Mouse (Mus musculus): ENCODE measurements around the gene Tex21. TPM values are rescaled to one million over a fixed set of nuclear protein-coding genes. Genes with fewer than 3 reads are reported as not detected.

Tex21 gene
- polyA plus RNA-seq, 1 experiment, result not detected

DNA sequence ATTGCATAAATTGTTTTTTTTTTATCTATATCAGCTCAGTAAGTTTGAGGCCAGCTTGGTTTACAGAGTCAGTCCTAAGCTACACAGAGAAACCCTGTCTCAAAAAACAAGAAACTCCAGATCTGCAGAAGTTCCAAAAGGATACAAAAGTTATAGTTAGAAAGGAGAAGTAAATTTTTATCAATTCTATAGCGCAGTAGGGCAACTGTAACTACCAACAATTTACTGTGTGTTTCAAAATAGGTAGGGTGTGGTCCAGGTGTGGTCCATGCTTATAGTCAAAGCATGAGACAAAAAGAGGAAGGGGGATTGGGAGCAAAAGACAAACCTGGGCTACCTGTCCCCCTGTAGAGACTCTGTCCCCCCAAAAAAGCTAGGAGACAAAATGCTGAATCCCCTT lies 60.1 kb downstream of the Tex21 start:
- Histone ChIP-seq H3K27ac (ENCODE audit: insufficient read depth, low read depth, low read length) (no peak overlapping the region), H3K36me3 (ENCODE audit: control insufficient read depth, insufficient read depth, low read length) (no peaks in the 10 kb centered on the region), H3K4me3 (ENCODE audit: low read depth, low read length) (no peak overlapping the region), H3K4me1 (ENCODE audit: control insufficient read depth, insufficient read depth, insufficient read length, low read length) (no peaks in the 10 kb centered on the region), H3K27me3 (ENCODE audit: control insufficient read depth, insufficient read depth, low read length) (no peaks in the 10 kb centered on the region)
- WGBS, result 76% methylated on average over 1 of the region's 1 CpGs
- TF ChIP-seq CTCF (IDR thresholded peaks at IDR 0.05; ENCODE audit: extremely low read depth, insufficient read length, insufficient replicate concordance, low read depth, low read length) (no peak), POLR2A (IDR thresholded peaks at IDR 0.05; ENCODE audit: low read depth, low read length) (no peak)

DNA sequence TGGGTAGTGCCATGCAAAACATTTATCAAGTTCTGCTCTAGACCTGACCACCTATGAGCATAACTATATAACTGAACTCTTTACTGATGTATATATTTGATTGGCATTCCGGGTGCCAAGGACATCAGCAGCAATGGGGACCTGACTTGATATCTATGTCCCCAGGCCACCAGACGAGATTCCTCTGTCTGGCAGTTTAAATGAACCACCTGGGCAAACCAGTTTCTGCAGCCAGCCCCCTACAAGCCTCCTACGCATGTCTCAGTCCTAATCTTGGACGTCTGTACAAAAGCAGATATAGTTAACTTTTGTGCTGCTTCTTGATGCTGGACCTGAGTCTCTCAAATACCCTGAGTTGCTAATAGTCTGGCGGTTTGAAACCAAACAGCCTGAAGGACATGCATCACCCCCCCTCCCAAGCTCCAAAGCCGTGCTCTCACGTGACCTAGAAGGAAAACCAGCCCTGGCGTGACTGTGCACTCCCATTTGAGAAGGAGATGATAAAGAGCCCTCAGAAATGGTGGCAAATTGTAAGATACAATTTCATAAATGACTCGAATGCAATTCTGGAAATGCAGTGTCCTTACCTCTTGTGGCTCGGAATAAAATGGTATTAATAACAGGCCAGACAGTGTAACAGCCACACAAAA lies 61.3 kb downstream of the Tex21 start:
- Histone ChIP-seq H3K36me3 (ENCODE audit: control insufficient read depth, insufficient read depth, low read length) (no peaks in the 10 kb centered on the region), H3K27ac (ENCODE audit: insufficient read depth, low read depth, low read length) (no peak overlapping the region), H3K27me3 (ENCODE audit: control insufficient read depth, insufficient read depth, low read length) (no peaks in the 10 kb centered on the region), H3K4me3 (ENCODE audit: low read depth, low read length) (no peak overlapping the region), H3K4me1 (ENCODE audit: control insufficient read depth, insufficient read depth, insufficient read length, low read length) (peaks cover 2% of the 10 kb centered on the region; the same call in 1 of the 2 replicates)
- WGBS, result 79% methylated on average over 10 of the region's 10 CpGs
- TF ChIP-seq POLR2A (IDR thresholded peaks at IDR 0.05; ENCODE audit: low read depth, low read length) (no peak), CTCF (IDR thresholded peaks at IDR 0.05; ENCODE audit: extremely low read depth, insufficient read length, insufficient replicate concordance, low read depth, low read length) (no peak)

DNA sequence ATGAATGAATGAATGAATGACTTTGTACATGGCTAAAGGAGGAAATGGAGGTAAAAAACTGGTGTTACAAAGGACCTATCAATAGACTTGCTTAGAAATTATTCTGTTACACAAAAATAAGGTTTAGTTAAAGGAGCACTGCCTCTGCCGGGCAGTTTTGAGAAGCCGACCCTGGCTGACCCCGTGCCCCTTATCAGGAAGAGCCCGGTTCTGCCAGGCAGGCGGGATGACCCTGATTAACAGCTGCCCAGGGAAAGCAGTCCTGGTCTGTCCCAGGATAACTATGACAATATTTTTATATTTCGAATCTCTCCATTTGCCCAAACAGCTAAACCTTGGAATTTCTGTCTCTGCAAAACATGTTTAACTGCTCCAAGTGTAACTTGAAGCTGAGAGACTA lies 62.3 kb downstream of the Tex21 start:
- H3K4me1 ChIP-seq (ENCODE audit: control insufficient read depth, insufficient read depth, insufficient read length, low read length), result peaks cover 3% of the 10 kb centered on the region; the same call in 1 of the 2 replicates
- H3K36me3 ChIP-seq (ENCODE audit: control insufficient read depth, insufficient read depth, low read length), result no peaks in the 10 kb centered on the region
- no peak overlapping the region for H3K27ac ChIP-seq (ENCODE audit: insufficient read depth, low read depth, low read length)
- H3K27me3 ChIP-seq (ENCODE audit: control insufficient read depth, insufficient read depth, low read length), result no peaks in the 10 kb centered on the region
- WGBS, result 57% methylated on average over 6 of the region's 6 CpGs
- no peak overlapping the region for H3K4me3 ChIP-seq (ENCODE audit: low read depth, low read length)
- no peak for TF ChIP-seq CTCF (IDR thresholded peaks at IDR 0.05; ENCODE audit: extremely low read depth, insufficient read length, insufficient replicate concordance, low read depth, low read length)
- no peak for TF ChIP-seq POLR2A (IDR thresholded peaks at IDR 0.05; ENCODE audit: low read depth, low read length)

DNA sequence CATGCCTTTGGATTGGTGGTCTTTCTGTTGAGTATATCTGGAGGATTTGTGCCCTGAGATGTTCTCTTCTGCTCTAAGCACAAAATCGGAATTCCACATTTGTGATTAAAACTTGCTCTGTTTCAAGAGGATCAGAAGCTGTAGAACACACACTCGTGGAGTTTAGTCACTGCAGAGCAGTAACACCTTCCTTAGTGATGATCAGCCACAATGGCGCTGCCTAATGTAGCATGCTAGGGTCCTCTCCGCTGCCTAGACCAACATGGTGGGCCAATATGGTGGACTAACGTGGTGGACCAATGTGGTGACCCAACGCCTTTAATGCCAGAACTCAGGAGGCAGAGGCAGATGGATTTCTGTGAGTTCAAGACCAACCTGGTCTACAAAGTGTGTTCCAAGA lies 63.7 kb downstream of the Tex21 start:
- H3K4me1 ChIP-seq (ENCODE audit: control insufficient read depth, insufficient read depth, insufficient read length, low read length), result peaks cover 3% of the 10 kb centered on the region; the same call in 1 of the 2 replicates
- 91% methylated on average over 6 of the region's 6 CpGs for WGBS
- TF ChIP-seq CTCF (IDR thresholded peaks at IDR 0.05; ENCODE audit: extremely low read depth, insufficient read length, insufficient replicate concordance, low read depth, low read length) (no peak), POLR2A (IDR thresholded peaks at IDR 0.05; ENCODE audit: low read depth, low read length) (no peak)

DNA sequence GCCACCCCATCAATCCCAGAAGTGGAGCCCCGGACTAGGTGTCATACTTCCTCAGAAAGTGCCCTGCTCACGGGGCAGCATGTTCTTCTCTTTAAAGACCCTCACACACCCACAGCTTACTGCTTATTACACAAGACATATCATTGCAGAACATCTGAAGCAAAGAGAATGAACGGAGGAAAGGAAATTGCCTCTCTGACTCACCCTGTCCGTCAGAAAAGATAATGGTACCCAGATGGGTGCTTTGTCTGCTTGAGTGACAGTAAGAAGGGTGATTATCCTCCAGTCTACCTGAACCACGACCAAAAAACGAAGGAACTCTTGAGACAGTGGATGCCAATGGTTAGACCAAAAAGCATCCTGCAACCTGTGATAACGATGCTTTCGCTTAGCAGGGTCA lies 65.1 kb downstream of the Tex21 start:
- Histone ChIP-seq H3K4me3 (ENCODE audit: low read depth, low read length) (no peak overlapping the region), H3K27ac (ENCODE audit: insufficient read depth, low read depth, low read length) (no peak overlapping the region), H3K4me1 (ENCODE audit: control insufficient read depth, insufficient read depth, insufficient read length, low read length) (peaks cover 11% of the 10 kb centered on the region), H3K27me3 (ENCODE audit: control insufficient read depth, insufficient read depth, low read length) (peaks cover 9% of the 10 kb centered on the region), H3K36me3 (ENCODE audit: control insufficient read depth, insufficient read depth, low read length) (no peaks in the 10 kb centered on the region)
- TF ChIP-seq POLR2A (IDR thresholded peaks at IDR 0.05; ENCODE audit: low read depth, low read length) (no peak), CTCF (IDR thresholded peaks at IDR 0.05; ENCODE audit: extremely low read depth, insufficient read length, insufficient replicate concordance, low read depth, low read length) (no peak)
- 77% methylated on average over 8 of the region's 8 CpGs for WGBS

More for the DNA sequence above, 63.7 kb downstream of the Tex21 start:
- Histone ChIP-seq H3K4me3 (ENCODE audit: low read depth, low read length) (no peak overlapping the region), H3K27me3 (ENCODE audit: control insufficient read depth, insufficient read depth, low read length) (no peaks in the 10 kb centered on the region), H3K27ac (ENCODE audit: insufficient read depth, low read depth, low read length) (no peak overlapping the region), H3K36me3 (ENCODE audit: control insufficient read depth, insufficient read depth, low read length) (no peaks in the 10 kb centered on the region)

DNA sequence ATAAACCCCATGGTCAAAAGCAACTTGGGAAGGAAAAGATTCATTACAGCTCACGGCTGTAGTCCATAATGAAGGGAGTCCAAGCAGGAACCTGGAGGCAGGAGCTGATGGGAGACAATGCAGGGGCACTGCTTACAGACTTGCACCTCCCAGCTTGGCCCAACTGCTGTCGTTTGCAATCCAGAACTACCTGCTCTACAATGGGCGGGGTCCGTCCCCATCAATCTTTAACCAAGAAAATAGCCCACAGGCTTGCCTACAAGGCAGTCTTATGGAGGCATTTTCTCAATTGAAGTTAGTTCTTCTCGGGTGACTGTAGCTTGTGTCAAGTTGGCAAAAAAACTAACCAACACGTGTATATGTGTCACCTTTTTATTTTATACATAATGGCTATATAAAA lies 66.1 kb downstream of the Tex21 start:
- Histone ChIP-seq H3K4me1 (ENCODE audit: control insufficient read depth, insufficient read depth, insufficient read length, low read length) (peaks cover 11% of the 10 kb centered on the region), H3K27me3 (ENCODE audit: control insufficient read depth, insufficient read depth, low read length) (peaks cover 9% of the 10 kb centered on the region), H3K27ac (ENCODE audit: insufficient read depth, low read depth, low read length) (peak overlapping the region; percentile 11; the same call in 1 of the 2 replicates), H3K4me3 (ENCODE audit: low read depth, low read length) (no peak overlapping the region), H3K36me3 (ENCODE audit: control insufficient read depth, insufficient read depth, low read length) (no peaks in the 10 kb centered on the region)
- WGBS, result 28% methylated on average over 6 of the region's 6 CpGs
- TF ChIP-seq POLR2A (IDR thresholded peaks at IDR 0.05; ENCODE audit: low read depth, low read length) (no peak), CTCF (IDR thresholded peaks at IDR 0.05; ENCODE audit: extremely low read depth, insufficient read length, insufficient replicate concordance, low read depth, low read length) (no peak)

DNA sequence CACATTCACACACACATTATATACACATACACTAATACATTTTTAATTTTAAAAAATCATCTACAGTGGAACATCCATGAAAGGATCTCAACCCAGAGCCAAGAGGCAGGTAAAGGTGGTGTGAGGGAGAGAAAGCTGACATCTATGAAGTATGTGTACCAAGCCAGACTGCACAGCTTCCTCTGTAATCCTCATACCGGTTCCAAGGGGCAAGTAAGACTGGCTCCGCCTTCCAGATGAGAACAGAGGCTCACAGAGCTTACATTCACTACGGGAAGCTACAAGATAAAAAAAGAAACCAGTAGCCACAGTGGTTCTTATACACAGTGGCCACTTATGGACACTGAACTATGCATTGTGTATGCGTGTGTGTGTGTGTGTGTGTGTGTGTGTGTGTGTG lies 67.0 kb downstream of the Tex21 start:
- TF ChIP-seq CTCF (IDR thresholded peaks at IDR 0.05; ENCODE audit: extremely low read depth, insufficient read length, insufficient replicate concordance, low read depth, low read length) (no peak), POLR2A (IDR thresholded peaks at IDR 0.05; ENCODE audit: low read depth, low read length) (no peak)
- Histone ChIP-seq H3K4me1 (ENCODE audit: control insufficient read depth, insufficient read depth, insufficient read length, low read length) (peaks cover 11% of the 10 kb centered on the region), H3K4me3 (ENCODE audit: low read depth, low read length) (no peak overlapping the region), H3K27ac (ENCODE audit: insufficient read depth, low read depth, low read length) (no peak overlapping the region), H3K27me3 (ENCODE audit: control insufficient read depth, insufficient read depth, low read length) (peaks cover 9% of the 10 kb centered on the region), H3K36me3 (ENCODE audit: control insufficient read depth, insufficient read depth, low read length) (no peaks in the 10 kb centered on the region)
- WGBS, result 22% methylated on average over 4 of the region's 4 CpGs
